Mouse (Mus musculus): ENCODE measurements around the gene Cd164l2.
A peak's percentile ranks its signal among the peaks of the same experiment; 100 is the strongest.

The Cd164l2 gene

DNA sequence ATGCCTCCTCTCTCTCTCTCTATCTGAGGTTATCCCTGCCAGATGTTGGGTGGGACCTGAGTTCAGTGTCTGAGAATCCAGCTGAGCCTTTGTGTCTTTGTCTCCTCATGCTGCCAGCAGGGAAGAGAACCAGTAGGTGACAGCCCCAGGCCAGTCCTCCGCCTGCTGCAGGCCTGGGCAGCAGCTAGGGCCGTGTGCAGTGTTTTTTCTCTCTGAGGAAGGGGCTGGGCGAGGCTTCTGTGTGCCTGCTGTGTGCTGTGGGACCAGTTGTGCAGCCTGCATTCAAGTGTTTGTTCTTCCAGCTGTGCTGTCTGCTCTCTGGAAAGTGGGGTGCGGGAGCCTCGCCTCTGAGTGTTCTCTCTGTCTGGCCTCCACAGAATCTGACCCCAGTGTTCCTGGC lies 11.9 kb downstream of the Cd164l2 start:
- no peak for DNase-seq (ENCODE audit: low spot score)

DNA sequence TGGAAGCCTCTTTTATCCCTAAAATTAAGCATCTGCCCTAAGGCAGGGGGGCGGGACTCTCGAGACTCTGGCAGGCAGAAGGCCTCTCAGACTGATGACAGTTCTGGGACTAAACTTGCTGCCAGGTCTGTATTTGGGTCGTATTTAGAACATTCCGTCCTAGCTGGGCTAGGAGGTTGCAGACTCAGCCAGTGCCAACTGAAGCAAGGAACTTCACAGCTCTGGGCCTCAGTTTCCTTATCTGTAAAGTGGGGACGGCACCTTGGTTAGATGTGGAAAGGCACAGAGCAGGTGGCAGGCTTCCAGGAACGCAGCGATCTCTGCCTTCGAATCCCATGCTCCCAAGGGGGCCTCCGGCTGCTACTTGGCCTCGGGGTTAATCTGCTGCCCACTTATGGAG lies 14.1 kb downstream of the Cd164l2 start:
- peak; percentile 80 for DNase-seq (ENCODE audit: low spot score)

DNA sequence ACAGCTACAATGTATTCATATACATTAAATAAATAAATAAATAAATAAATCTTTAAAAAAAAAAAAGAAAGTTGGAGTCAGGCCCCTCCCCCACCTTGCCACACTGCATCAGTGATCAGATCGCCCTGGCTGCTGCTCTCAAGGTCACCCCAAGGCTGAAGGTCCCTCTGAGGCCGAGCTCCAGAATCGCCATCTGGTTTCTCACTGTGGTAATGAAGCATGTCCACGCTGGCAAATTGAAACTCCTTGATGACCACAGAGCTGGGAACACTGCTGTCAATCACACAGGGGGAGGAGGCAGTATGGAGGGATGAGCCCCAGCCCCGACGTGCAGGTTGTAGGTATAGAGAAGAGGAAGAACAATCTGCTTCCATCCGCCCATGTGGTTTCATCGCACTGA lies 15.7 kb downstream of the Cd164l2 start:
- no peak for DNase-seq (ENCODE audit: low spot score)

DNA sequence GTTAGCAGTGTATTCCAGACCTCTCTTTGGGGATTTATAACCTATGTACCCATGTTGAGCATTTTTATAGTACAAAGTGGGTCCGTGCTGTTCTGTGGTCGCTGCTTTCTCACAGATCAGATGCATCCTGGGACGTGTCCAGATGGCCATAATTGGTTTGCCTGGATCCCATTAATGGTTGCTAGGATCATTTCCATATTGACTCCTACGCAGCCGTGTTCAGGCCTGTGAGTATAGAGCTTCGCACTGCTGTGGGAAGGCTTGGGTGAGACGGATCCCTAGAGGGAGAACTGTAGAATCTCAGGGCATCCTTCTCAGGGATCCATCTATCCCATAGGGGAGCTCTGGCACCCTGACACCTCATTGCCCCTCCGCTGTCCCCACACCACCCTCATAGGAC lies 17.7 kb downstream of the Cd164l2 start:
- no peak for DNase-seq (ENCODE audit: low spot score)

DNA sequence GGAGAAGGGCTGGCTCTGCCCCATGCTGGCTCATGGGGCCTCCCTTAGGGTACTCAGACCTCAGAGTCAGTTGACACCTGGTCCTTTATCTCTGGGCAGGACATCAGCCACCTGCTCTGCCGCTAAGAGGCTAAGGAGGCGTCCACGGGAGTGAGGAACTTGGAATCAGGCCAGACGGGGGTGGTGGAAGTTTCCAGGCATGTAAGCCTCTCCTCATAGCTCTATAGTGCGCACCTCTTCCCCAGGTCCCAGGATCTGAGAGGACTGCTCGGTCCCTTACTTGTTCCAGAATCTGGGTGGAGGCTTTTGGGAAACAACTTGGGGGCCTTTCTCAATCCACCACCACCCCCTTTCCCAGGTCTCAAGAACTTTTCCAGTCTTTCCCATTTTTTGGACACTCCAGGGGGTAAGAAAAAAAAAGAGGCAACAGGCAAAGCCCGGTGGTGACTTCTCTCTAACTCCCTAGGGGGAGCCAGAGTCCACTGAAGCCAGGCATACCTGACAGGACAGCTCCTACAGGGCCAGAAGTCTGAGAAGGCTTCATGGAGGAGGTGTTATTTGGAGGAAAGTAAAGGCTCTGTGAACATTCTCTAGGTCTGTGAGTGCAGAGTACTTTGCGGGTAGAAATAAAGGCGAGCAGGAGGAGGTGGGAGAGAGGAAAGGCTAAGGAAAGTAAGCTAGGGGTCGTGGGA lies 21.5 kb downstream of the Cd164l2 start:
- DNase-seq (ENCODE audit: low spot score) = peak; percentile 67

DNA sequence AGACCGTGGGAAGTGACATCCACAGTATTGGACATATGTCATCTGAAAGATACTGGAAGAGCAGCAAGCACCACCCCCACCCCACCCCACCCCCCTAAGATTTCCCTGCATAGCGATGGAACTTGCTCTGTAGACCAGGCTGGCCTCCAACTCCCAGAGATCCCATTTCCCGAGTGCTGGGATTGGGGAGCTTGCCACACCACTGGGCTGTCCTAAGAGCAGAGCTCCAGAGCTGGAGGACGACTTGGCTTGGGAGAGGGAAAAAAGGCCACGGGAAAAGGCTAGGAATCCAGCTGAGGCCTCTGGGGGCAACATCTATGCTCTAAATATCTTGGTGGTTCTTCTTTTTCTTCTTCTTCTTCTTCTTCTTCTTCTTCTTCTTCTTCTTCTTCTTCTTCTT lies 22.8 kb downstream of the Cd164l2 start:
- no peak for DNase-seq (ENCODE audit: low spot score)

DNA sequence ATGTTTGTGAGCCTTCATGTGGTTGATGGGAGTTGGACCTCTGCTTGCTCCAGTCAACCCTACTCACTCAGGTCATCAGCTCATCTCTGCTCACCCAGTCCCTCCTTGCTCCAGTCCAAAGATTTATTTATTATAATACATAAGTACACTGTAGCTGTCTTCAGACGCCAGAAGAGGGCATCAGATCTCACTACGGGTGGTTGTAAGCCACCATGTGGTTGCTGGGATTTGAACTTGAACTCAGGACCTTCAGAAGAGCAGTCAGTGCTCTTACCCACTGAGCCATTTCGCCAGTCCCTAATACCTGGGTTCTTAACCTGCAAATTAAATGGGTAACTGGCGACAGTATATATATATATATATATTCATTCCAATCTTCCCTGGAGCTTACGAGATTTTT lies 23.5 kb downstream of the Cd164l2 start:
- no peak for DNase-seq (ENCODE audit: low spot score)

DNA sequence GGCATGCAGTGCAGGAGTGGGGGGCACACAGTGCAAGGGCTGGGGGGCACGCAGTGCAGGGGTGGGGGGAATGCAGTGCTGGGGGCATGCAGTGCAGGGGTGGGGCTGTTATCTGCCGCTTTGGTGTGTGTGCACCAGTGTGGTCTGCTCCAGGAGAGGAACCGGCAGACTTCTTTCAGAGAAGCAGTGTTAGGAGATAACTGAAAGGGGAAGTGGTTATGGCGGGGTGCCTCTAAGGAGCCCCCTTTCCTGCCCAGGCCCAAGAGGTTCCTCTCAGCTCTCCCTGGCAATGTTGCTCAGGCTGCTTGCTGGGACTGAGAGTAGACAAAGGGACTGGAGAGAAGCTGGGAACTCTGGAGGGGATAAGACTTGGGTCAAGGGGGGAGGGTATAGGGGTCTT lies 26.0 kb downstream of the Cd164l2 start:
- no peak for DNase-seq (ENCODE audit: low spot score)

DNA sequence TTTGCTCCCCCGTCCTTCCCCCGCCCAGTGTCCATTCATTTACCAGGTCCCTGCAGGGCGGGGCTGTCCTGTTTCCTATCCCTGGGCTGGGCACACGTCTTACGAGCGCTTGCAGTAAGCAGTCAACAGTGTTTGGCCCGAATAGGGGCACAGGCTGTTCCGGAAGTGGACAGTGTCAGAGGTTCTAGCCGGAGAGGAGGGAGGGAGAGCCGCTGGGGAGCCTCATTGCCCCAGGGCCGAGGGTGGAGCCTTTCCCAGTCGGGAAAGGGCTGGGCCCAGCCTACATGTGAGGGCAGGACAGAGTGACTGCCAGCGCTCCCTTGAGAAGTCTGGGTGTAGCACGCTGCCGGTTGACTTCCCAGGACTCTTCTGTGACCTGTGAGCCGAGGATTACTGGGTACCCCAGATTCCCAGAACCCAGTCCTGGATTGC lies 28.6 kb downstream of the Cd164l2 start, which contains the start of gene Map3k6:
Map3k6 (plus strand) TSS at position 329 of the 432 bp plus-strand sequence.
- DNase-seq (ENCODE audit: low spot score) = peak; percentile 97

DNA sequence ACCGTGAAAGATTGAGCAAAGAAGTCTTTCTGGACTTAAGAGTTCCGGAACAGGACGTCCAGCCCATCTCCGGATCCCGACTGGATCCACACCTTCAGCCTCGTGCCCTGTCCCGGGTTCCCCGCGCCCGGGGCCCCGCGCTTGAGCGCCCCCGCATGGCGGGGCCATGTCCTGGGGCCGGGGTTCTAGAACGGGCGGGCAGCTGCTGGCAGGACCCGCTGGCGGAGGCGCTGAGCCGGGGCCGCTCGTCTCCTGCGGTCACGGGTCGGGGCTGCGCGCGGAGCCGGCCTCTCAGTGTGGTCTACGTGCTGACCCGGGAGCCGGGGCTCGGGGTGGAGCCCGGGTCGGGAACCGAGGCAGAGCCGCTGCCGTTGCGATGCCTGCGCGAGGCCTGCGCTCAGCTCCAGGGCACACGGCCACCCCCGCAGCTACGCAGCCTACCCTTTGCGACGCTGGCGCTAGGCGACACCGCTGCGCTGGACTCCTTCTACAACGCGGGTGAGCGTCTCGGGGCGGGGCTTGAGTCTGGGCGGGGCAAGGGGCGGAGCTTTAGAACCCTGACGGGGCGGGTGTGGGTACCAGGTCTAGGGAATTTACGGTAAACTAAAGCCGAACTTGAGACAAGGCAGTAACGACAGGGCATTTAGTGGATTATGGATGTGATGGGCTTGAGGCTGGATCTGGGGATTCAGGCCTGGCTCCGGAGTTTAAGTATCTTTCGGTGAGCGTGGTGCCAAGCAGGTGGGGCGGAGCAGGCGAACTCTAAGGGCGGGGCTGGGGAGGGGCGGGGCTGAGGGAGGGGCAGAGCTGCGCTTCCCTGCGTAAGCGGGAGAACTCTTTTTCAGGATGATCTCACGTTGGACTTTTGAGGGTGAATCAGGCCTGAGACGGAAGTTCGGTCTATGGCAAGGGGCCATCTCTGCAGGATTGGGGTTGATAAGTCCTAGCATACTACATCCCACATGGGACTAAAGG lies 29.3 kb downstream of the Cd164l2 start:
- DNase-seq (ENCODE audit: low spot score) = peak; percentile 84

DNA sequence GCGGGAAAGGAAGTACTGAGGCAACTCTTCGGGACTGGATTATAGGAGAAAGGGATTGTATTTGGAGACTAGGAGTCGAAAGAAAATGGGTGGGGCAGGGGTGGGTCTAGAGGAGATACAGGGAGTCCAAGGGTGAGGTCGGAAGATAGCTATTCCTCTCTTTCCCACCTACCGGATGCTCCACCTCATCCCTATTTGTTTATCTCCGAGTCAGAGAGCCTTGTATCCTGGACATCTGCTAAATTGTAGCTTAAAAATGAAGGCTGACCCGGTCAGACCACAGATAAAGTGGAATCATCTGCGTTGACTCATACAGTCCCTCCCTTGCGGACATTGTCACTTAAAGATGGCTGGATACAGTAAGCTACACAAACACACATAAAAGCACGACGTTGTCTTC lies 30.0 kb downstream of the Cd164l2 start:
- DNase-seq (ENCODE audit: low spot score) = no peak

DNA sequence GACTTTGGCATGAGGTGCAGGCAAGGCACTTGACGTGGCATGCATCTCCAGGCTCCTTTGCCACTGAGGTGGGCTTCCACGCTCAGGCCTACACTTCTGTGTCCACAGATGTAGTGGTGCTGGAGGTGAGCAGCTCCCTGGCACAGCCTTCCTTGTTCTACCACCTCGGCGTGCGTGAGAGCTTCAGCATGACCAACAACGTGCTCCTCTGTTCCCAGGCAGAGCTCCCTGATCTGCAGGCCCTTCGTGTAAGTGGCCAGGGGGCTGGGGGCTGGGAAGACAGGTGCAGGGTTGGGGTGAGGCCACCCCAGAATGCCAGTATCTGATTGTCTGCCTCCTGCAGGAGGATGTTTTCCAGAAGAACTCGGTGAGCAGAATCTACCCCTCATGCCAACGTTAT lies 30.8 kb downstream of the Cd164l2 start:
- DNase-seq (ENCODE audit: low spot score) = no peak

DNA sequence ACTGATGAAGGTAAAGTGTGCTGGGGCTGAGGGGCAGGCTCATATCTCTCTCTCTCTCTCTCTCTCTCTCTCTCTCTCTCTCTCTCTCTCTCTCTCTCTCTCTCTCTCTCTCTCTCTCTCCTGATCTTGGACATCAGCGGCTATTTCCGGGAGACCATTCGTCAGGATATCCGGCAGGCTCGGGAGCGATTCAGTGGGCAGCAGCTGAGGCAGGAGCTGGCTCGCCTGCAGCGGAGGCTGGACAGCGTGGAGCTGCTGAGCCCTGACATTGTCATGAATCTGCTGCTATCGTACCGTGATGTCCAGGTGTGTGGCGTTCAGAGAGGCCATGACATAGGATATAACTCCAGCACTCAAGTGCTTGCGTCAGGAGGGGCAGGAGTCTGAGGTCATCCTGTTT lies 31.6 kb downstream of the Cd164l2 start:
- no peak for DNase-seq (ENCODE audit: low spot score)

DNA sequence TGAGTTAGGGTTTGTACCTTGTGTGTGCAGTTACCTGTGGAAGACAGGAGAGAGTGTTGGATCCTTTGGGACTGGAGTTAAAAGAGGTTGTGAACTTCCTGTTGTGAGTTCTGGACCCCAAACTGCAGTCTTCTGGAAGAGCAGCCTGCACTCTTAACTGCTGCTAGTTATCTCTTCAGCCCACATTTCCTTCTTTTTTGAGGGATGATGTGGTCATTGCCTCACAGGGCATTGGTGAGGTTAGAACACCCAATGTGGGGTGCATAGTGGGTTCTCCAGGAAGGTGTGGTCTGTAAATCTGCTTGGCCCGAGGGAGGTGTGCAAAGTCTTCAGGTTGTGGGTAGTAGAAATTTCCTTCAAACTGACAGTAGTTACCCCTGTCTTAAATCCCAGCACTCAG lies 32.4 kb downstream of the Cd164l2 start:
- no peak for DNase-seq (ENCODE audit: low spot score)

DNA sequence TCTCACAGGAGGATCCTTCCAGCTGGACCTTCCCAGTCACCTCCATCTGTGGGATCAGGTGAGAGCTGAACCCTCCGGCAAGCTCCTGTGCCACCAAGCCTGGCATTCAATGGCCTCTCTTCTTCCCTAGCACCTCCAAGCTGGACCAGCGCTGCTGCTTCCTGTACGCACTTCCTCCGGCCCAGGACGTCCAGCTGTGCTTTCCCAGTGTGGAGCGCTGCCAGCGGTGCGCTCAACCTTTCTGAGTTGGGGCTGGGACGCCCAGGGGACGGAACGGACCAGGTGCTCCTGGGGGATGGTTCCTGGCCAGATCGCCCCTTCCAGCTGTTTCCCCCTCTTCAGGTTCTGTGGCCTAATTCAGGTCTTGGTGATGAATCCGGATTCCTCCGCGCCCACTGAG lies 35.1 kb downstream of the Cd164l2 start:
- DNase-seq (ENCODE audit: low spot score) = no peak

DNA sequence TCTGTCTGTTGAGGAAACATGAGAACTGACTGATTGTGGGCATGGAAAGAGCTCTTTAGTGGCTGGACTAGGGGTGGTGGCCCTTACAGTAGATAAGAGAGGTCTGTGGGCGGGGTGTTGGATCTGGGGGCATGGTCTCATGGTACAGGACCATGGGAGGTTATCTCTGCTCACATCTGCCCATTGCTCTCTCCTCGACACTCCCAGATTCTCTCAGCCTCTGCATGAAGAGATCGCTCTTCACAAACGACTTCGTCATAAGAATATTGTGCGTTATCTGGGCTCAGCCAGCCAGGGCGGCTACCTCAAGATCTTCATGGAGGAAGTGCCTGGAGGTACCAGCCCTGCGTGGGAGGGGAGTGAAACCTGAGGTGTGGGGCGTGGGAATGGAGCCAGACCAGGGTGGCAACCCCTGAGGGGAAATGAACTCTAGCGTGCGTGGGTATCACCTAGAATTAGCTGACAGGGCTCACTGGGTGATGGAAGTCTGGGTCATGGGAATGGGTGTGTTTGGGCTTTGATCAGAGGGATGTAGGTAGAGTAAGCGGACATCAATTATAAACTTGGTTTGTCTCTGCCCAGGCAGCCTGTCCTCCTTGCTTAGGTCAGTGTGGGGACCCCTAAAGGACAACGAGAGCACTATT lies 36.0 kb downstream of the Cd164l2 start:
- no peak for DNase-seq (ENCODE audit: low spot score)

DNA sequence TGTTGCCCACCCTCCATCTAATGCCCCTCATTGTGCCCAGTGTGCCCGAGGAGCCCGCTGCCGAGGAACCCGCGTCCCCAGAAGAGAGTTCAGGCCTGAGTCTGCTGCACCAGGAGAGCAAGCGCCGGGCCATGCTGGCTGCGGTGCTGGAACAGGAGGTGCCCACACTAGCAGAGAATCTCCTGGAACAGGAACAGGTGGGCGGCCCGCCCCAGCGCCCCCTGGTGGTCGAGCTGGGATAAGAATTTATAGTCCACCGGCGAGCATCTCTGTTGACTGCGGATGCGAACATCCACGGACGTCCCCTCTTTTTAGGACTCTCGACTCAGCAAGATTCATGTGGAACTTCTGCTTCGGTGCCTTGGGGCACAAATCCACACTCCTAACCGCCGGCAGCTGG lies 38.7 kb downstream of the Cd164l2 start:
- no peak for DNase-seq (ENCODE audit: low spot score)

DNA sequence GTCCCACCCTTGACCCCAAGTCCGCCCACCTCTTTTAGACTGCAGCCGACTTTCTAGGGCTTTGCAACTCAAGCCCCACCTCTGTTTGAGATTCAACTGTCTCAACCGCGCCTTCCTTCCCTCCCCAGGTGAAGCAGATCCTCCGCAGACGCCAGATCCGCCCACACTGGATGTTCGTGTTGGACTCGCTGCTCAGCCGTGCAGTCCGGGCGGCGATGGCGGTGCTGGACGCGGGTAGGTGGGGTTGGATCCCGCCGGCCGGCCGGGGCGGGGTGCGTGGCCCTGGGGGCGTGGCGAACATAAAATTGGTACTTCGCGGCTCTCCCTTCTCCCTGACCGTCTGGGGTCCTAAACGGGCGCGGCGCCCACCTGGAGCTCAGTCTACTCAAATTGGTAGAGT lies 39.3 kb downstream of the Cd164l2 start:
- no peak for DNase-seq (ENCODE audit: low spot score)

DNA sequence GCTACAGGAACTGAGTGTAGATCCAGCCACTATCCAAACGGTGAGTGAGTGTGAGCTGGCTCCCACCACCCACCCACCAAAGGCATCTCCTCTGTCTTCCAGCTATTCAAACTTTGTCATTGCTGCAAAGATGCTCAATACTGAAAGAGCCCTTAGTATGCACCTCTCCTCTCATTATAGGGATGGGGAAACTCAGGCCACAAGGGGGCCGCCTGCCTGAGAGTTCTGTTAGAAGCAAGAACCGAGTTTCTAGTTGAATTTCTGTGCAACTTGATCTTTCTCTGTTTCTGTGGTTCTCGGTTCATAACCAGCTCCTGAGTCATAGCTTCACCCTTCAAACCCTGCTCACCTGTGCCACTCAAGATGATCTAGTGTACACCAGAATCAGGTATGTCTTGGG lies 40.2 kb downstream of the Cd164l2 start:
- no peak for DNase-seq (ENCODE audit: low spot score)

DNA sequence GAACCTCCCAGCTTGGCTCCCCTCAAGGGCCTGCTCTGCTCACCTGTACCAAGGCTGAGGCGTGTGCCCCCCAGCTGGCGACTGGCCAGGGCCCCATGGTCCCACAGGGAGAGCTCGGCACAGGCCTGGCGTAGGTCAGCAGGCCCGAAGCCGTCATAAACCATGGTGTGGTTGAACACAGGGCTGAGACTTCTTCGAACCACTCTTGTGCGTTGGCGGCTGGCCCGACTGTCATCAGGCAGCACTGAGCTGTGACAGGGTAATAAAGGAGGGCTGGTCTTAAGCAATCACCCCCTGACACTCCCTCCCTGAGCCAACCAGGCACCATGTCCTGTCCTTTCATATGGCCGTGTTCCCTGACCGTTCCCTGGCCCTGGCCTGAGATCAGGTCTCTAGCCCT lies 41.5 kb downstream of the Cd164l2 start:
- peak; percentile 33 for DNase-seq (ENCODE audit: low spot score)

DNA sequence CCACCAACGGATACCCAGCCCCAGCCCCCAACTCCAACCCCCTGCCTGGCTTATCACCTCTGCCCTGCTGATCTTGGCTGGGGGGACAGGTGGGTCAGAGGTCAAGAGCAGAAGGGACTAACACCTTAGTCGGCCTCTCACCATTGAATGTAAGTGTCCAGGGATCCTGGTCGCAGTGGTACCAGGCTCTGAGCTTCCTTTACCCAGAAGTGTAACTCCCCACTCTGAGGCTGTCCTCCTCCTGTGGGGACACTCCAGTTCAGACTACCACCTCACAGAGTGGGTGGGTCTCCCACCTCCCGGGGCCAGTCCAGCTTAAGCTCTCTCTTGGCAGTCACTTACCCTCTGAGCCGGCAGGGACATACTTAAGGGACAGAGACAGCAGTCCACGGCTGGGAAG lies 43.5 kb downstream of the Cd164l2 start:
- no peak for DNase-seq (ENCODE audit: low spot score)

DNA sequence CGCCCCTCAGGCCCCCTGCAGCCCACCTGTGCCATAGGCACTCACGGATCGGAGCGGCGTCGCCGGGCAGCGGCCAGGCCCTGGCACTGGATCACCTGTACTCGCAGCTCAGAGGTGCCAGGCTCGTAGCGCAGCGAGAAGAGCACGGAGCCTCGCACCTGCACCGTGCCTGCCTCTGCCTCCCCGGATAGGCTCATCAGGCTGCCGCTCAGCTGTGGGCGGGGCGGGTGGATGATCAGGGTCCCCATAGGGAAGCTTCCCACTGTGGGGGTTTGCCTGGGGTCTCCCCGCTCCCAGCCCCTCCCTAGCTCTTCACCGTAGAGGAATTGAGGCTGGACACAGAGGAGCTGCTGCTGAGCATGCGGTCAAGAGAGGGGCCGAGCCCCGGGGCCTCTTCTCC lies 44.9 kb downstream of the Cd164l2 start:
- DNase-seq (ENCODE audit: low spot score) = no peak

DNA sequence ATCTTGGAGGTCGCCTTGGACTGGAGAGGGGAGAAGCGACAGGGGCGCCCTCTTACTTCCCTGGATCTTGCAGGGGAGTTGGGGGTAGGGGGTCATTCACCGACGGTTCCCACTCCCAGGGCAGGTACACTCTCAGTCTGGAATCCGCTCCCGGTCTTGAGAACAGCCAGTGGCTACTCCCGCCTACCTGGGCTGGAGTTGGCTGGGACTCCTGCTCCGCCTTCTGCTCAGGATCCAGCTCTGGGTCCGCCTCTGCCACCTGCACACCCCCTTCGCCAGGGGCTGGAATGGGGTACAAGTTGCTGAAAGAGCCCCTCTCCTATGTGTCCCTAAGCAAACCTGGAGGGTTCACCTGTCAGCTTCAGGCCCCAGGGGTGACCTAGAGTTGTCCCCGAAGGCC lies 45.3 kb downstream of the Cd164l2 start:
- no peak for DNase-seq (ENCODE audit: low spot score)

Measured in adipocyte (in vitro differentiated cells).